Mouse (Mus musculus): Measurements from ENCODE around the gene Tmem87a.

GRCm38 (mm10) chr2:120331575-120331974 lies 72.3 kb downstream of the Tmem87a start:
- TF ChIP-seq CTCF (conservative IDR thresholded peaks at IDR 0.05; ENCODE audit: low read length): no peak
- TF ChIP-seq NANOG (IDR thresholded peaks at IDR 0.05; ENCODE audit: borderline replicate concordance, low read length): no peak
- no peak for TF ChIP-seq POU5F1 (IDR thresholded peaks at IDR 0.05; ENCODE audit: borderline replicate concordance, low read length)

All from E14TG2a.4 (cell line).